Mouse (Mus musculus): ENCODE measurements at regions not wholly inside any gene's neighbourhood (a gene's known extent, or its start where the extent isn't known, plus 50 kb on each side); places are given as distances from the start of the nearest gene placed in this dataset.

DNA sequence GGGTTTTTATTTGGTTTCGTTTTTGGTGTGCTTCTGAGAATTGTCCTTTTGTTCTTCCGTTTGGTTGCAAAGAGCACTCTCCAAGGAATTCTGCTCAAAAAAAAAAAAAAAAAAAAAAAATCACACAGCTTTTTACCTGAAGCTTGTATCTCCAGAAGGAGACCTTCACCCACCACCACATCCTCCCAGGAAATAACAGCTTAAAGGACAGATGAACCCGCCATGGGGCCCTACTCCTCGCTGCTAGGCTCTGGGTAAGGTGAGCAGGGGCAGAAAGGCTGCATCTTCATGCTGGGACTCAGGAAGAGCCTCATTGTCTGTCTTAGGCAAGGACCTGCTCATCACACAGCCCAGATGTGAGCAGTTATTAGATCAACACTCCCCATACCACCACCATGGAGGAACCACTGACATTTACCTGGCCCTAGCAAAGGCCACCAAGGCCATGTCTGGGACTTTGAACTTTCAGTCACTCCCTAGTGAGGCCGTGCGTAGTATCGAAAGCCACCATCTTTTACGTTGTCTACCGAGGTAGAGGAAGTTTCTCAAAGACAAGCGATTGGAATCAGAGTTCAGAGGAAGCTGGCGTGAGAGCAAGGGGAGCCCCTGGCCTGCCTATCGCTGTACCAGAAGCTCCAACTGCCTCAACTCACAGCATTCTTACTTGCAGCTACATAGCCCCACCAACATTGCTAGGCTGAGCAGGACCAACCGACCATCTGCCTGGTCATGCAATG, 97.1 kb downstream of the Tomm20 start:
- WGBS, result 92% methylated on average over 13 of the region's 13 CpGs
- no peak overlapping the region for H3K4me3 ChIP-seq (ENCODE audit: insufficient read depth, low read depth, low read length)
- TF ChIP-seq CTCF (IDR thresholded peaks at IDR 0.05; ENCODE audit: insufficient read depth, low read depth, low read length), result no peak
- TF ChIP-seq POLR2A (IDR thresholded peaks at IDR 0.05; ENCODE audit: insufficient read depth, low read depth, low read length), result no peak
- H3K4me1 ChIP-seq (ENCODE audit: control insufficient read depth, insufficient read depth, low read length), result peaks cover 11% of the 10 kb centered on the region
- H3K27ac ChIP-seq (ENCODE audit: insufficient read depth, low read depth, low read length), result no peak overlapping the region

DNA sequence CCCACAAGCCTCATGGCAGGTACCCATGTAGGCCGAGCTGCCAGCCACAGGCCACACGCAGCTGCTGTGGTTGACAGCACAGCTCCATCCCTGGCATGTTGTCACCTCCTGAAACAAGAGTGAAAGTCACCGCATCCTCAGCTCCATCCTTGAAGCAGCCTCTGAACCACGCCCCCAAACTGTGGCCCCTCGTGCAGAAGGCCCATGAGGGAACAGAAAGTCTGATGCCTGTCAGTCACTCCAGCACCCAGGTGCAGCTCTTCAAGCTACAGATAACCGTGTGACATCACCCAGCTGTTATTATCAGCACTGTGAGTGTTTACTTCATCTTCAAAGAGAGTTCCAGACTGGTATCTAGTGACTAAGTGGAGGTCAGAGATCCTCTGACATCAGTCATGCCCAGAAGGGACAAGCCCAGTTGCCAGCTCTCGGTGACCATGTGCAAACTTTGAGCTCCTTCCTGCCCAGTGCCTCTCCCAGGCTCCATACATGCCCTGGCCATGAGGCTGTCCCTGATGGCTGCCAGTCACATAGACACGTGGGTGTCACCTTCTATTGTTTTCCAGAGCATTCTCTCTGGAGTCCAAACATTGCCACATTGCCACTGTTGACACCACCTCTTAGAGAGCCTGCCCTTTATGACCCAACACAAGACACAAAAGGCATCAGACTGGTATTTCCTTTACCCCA, 97.8 kb downstream of the Tomm20 start:
- H3K4me1 ChIP-seq (ENCODE audit: control insufficient read depth, insufficient read depth, low read length), result peaks cover 8% of the 10 kb centered on the region
- 83% methylated on average over 8 of the region's 8 CpGs for WGBS
- H3K4me3 ChIP-seq (ENCODE audit: insufficient read depth, low read depth, low read length), result no peak overlapping the region
- TF ChIP-seq CTCF (IDR thresholded peaks at IDR 0.05; ENCODE audit: insufficient read depth, low read depth, low read length), result no peak
- TF ChIP-seq POLR2A (IDR thresholded peaks at IDR 0.05; ENCODE audit: insufficient read depth, low read depth, low read length), result no peak
- peak overlapping the region; percentile 2; the same call in 1 of the 2 replicates for H3K27ac ChIP-seq (ENCODE audit: insufficient read depth, low read depth, low read length)

DNA sequence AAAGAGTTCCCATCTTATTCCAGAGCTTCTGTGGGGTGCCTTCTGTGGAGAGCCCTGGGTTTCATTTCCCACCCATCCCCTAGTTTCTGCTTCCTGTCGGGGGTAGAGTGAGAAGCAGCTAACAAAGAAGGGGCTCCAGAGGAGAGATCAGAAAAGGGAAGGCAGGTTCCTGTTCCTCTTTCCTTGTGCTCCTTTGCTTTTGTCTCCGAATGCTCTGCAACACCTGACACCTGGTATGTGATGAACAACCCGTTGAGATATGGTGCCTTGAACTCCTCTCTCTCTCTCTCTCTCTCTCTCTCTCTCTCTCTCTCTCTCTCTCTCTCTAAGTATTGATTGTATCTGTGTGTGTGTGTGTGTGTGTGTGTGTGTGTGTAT, 99.5 kb downstream of the Tomm20 start:
- WGBS, result 80% methylated on average over 3 of the region's 3 CpGs
- Histone ChIP-seq H3K4me1 (ENCODE audit: control insufficient read depth, insufficient read depth, low read length) (peaks cover 6% of the 10 kb centered on the region), H3K27ac (ENCODE audit: insufficient read depth, low read depth, low read length) (no peak overlapping the region), H3K4me3 (ENCODE audit: insufficient read depth, low read depth, low read length) (no peak overlapping the region)
- no peak for TF ChIP-seq POLR2A (IDR thresholded peaks at IDR 0.05; ENCODE audit: insufficient read depth, low read depth, low read length)
- no peak for TF ChIP-seq CTCF (IDR thresholded peaks at IDR 0.05; ENCODE audit: insufficient read depth, low read depth, low read length)

DNA sequence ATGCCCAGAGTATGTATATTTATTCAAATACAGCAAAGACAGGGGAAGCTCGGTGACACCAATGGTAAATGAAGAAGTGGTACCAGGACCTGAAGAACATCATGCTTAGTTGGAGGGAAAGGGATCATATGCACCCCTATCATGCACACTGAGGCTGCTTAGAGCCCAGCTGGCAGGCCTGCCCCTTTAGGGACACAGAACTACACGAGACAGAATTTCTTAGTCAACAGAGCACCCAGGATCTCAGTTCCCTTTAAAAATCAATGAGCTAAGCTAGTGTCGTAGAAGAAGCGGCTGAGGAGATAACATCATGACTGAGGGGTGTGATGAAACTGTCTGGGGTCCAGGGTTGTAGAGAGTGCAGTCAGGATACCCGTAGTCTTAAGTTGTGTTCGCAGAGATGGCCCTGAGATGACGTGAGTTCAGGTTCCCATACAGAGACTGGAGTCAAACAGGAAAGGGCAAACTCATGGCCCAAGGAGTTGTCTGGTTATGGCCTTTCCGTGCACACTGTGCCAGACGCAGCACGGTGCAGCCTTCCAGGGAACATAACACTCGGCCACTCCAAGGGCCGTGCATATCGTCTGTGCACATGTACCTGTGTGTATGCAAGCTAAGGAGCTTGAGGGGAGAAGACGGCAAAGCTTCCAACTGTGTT, 100.0 kb downstream of the Tomm20 start:
- peaks cover 6% of the 10 kb centered on the region for H3K4me1 ChIP-seq (ENCODE audit: control insufficient read depth, insufficient read depth, low read length)
- no peak overlapping the region for H3K27ac ChIP-seq (ENCODE audit: insufficient read depth, low read depth, low read length)
- 87% methylated on average over 14 of the region's 14 CpGs for WGBS
- no peak overlapping the region for H3K4me3 ChIP-seq (ENCODE audit: insufficient read depth, low read depth, low read length)
- TF ChIP-seq CTCF (IDR thresholded peaks at IDR 0.05; ENCODE audit: insufficient read depth, low read depth, low read length), result no peak
- no peak for TF ChIP-seq POLR2A (IDR thresholded peaks at IDR 0.05; ENCODE audit: insufficient read depth, low read depth, low read length)

DNA sequence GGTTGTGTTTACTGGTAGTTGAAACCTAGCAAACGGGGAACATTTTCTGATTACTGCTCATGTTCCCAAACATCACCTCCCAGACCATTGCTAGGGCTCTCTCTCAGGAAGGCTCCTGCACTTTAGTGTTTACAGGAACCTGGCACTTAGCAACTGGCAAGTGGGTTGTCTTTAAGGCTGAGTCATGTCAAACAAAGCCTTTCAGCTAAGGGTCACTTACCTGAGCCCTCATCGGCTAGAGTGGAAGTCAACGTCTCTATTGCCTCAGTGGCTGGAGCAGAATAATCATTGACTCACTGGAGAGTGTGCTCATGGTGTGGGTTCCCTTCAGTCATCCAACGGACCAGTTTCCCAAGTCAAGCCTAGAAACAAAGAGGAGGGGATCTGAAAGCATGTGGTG, 101.0 kb downstream of the Tomm20 start:
- Histone ChIP-seq H3K4me3 (ENCODE audit: insufficient read depth, low read depth, low read length) (no peak overlapping the region), H3K4me1 (ENCODE audit: control insufficient read depth, insufficient read depth, low read length) (peaks cover 4% of the 10 kb centered on the region), H3K27ac (ENCODE audit: insufficient read depth, low read depth, low read length) (no peak overlapping the region)
- TF ChIP-seq POLR2A (IDR thresholded peaks at IDR 0.05; ENCODE audit: insufficient read depth, low read depth, low read length) (no peak), CTCF (IDR thresholded peaks at IDR 0.05; ENCODE audit: insufficient read depth, low read depth, low read length) (no peak)
- 86% methylated on average over 4 of the region's 4 CpGs for WGBS

DNA sequence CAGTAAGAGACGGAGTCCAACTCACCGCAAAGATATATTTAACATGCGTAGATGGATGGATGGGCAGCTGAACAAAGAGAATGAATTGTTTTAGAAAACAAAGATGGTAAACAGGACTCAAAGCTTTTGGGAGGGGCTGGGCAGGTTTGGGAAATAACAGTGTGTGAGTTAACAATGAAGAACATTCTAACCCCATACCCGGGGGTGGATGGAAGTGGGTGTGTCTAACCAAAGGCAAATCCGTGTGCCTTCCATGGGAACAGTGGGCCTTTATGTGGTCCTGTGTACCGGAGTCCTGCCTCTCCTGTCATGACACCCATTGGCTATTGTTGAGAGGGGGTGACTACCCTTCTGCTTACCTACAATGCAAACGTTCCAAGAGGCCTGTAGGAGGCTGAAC, 104.5 kb downstream of the Tomm20 start:
- WGBS, result 58% methylated on average over 7 of the region's 7 CpGs
- TF ChIP-seq POLR2A (IDR thresholded peaks at IDR 0.05; ENCODE audit: insufficient read depth, low read depth, low read length), result no peak
- no peak overlapping the region for H3K4me3 ChIP-seq (ENCODE audit: insufficient read depth, low read depth, low read length)
- peaks cover 13% of the 10 kb centered on the region for H3K4me1 ChIP-seq (ENCODE audit: control insufficient read depth, insufficient read depth, low read length)
- no peak overlapping the region for H3K27ac ChIP-seq (ENCODE audit: insufficient read depth, low read depth, low read length)

DNA sequence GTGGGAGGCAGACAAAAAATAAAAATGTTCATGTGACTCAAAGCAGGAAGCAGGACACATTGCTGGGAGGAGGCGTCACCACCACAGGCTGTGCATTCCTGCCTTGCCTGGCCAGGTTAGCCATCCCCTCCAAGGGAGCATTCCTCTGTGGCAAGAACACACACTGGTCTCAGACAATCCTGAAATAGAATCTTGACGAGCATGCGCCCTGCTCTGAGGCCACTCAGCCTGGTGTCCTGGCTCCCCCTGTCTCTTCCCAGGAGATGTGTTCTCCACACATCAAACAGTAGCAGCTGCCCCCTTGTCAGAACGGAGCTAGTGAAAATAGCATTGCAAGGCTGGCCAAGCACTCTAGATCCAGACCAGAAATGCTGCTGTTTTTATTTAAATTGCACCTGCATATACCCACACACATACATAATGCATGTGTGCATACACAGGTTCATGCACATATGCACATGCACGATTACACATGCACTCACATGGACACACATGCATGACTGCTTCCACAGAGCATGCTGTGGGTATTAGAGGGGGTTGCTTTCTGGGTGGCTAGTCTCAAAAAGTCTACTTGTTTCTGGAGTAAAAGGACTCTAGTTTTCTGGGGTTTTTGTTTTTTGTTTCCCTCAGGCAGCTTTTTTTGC, 105.8 kb downstream of the Tomm20 start:
- Histone ChIP-seq H3K4me1 (ENCODE audit: control insufficient read depth, insufficient read depth, low read length) (peaks cover 13% of the 10 kb centered on the region), H3K4me3 (ENCODE audit: insufficient read depth, low read depth, low read length) (no peak overlapping the region), H3K27ac (ENCODE audit: insufficient read depth, low read depth, low read length) (peak overlapping the region; percentile 94)
- no peak for TF ChIP-seq POLR2A (IDR thresholded peaks at IDR 0.05; ENCODE audit: insufficient read depth, low read depth, low read length)
- TF ChIP-seq CTCF (IDR thresholded peaks at IDR 0.05; ENCODE audit: insufficient read depth, low read depth, low read length), result no peak; the same call in 1 of the 2 replicates
- 10% methylated on average over 5 of the region's 5 CpGs for WGBS

DNA sequence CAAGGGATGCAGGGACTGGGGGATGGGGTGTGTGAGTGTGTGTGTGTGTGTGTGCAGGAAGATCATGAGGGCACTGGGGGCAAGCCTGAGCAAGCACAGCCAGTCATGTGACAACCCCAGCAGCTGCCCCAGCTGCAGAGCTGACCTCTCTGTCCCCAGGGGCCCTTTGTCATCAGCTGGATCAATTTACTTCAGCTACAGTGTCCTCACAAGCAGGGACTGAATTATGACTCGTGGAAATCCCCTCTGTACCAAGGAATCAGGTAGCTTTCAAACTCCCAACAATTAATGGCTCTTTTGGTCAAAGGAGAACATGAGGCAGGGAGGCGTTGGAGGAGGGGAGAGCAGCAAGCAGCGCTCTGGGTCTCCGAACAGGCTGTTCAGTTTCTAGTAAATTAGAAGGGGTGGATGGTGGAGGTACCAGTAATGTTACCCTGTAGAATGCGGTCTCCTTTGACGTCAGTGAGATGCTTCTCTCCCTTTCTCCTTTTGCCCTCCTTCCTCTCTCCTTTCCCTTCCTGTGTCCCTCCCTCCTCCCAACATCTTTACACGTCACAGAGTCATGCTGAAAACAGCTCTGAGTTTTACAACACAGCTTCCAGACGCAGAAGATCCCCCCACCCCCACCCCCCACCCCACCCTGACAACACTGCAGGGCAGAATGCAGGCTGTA, 106.5 kb downstream of the Tomm20 start:
- H3K27ac ChIP-seq (ENCODE audit: insufficient read depth, low read depth, low read length), result peak overlapping the region; percentile 94
- peaks cover 15% of the 10 kb centered on the region for H3K4me1 ChIP-seq (ENCODE audit: control insufficient read depth, insufficient read depth, low read length)
- H3K4me3 ChIP-seq (ENCODE audit: insufficient read depth, low read depth, low read length), result 0 out of 2 replicates have a peak overlapping the region, but pooled peaks have one; percentile 1
- WGBS, result 4% methylated on average over 8 of the region's 8 CpGs
- TF ChIP-seq CTCF (IDR thresholded peaks at IDR 0.05; ENCODE audit: insufficient read depth, low read depth, low read length), result no peak
- no peak for TF ChIP-seq POLR2A (IDR thresholded peaks at IDR 0.05; ENCODE audit: insufficient read depth, low read depth, low read length)

All from olfactory bulb, adult 2 months (tissue).